In the genomic region with DNA sequence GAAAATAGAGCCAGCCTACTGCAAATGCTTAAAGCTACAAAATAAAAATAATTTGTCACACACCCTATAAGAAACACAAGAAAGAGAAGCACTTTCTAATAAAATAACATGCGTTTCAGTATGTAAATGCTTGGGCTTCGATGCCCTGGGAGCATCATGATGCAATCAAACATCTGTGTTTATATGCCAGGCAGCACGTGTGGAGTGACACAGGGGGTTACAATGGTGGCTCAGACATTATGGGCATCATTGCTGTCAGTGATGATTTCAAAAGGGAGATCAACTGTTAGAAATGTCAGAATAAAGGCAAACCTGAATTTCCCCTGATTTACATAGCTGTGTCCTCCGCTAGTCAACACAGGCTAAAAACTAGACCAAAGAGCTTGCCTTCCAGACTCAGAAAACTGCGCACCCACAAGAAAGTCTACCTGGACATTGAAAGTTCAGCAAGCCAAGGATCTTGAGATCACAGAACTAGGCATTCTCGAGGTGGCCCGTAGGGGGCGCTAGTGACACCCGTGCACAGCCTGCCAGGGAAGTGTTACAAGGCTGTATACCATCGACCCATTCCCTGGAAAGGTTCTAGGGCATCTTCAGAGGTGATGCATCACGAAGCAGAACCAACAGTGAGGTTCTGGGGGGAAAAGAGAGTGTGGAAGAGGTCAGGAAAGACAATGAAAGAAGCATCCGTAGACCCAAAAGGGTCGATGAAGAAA, we compare ENCODE assay signal across 9 mouse cellular contexts. TPM values are rescaled to one million over a fixed set of nuclear protein-coding genes. Genes with fewer than 3 reads are reported as not detected.
DNase-seq lines count a peak whose midpoint lies in the region; ATAC-seq and TF ChIP-seq lines count a peak whose summit lies in the region.
"Had no signal": no experiment of that assay in that cellular context is flagged by ENCODE, and none has a peak within 500 bp of the region (broad histone marks: within the 10 kb centered on the region; RNA-seq: fewer than 3 reads in every experiment).

No protein-coding gene starts in this region.

- no peak for TF ChIP-seq POLR2A in heart, adult 2 months (IDR thresholded peaks at IDR 0.05; ENCODE audit: insufficient read depth, low read depth, low read length)

- H3K27me3 ChIP-seq in heart, adult 2 months (ENCODE audit: control insufficient read depth, insufficient read depth, low read length) = no peaks in the 10 kb centered on the region
- no peaks in the 10 kb centered on the region for H3K27me3 ChIP-seq in heart, embryonic 12.5 days (replicated peaks)
- peaks cover 8% of the 10 kb centered on the region; the same call in 1 of the 2 replicates for H3K27me3 ChIP-seq in embryonic facial prominence, embryonic 10.5 days (replicated peaks; ENCODE audit: low read depth, poor library complexity, severe bottlenecking)
- H3K27me3 ChIP-seq: lung, embryonic 15.5 days had no signal

- TF ChIP-seq EP300 in heart, adult 2 months (IDR thresholded peaks at IDR 0.05; ENCODE audit: insufficient read depth, low read depth, low read length) = no peak

- peak; percentile 11 to 41 for DNase-seq in heart, adult 2 months
- DNase-seq in urinary bladder, postnatal 14 days (ENCODE audit: low spot score) = peak; percentile 48
- no peak for DNase-seq in urinary bladder, postnatal 4 days (ENCODE audit: low spot score in 2 of 2)
- peak; percentile 45 for DNase-seq in embryonic facial prominence, embryonic 10.5 days (ENCODE audit: low spot score)
- peak; percentile 17 to 59 for DNase-seq in spleen, postnatal 10 days (ENCODE audit: low spot score in 2 of 2)
- DNase-seq in frontal cortex, postnatal 10 days (ENCODE audit: low spot score in 2 of 2) = no peak
- no peak for DNase-seq in right cerebral cortex, postnatal 10 days (ENCODE audit: low spot score in 2 of 2)

- WGBS in heart, adult 2 months = 45% methylated on average over 13 of the region's 13 CpGs
- WGBS in heart, embryonic 12.5 days = 47% methylated on average over 13 of the region's 13 CpGs
- WGBS in embryonic facial prominence, embryonic 10.5 days = 50% methylated on average over 13 of the region's 13 CpGs

- no peak overlapping the region for H3K4me3 ChIP-seq in heart, adult 2 months
- no peak overlapping the region for H3K4me3 ChIP-seq in heart, embryonic 12.5 days
- H3K4me3 ChIP-seq in embryonic facial prominence, embryonic 10.5 days = no peak overlapping the region
- H3K4me3 ChIP-seq: lung, embryonic 15.5 days had no signal

- no peaks in the 10 kb centered on the region for H3K4me1 ChIP-seq in heart, adult 2 months (ENCODE audit: control insufficient read depth, insufficient read depth, low read length)
- no peaks in the 10 kb centered on the region for H3K4me1 ChIP-seq in heart, embryonic 12.5 days (replicated peaks)
- peaks cover 21% of the 10 kb centered on the region for H3K4me1 ChIP-seq in embryonic facial prominence, embryonic 10.5 days
- H3K4me1 ChIP-seq: lung, embryonic 15.5 days had no signal

- no peak overlapping the region for H3K27ac ChIP-seq in heart, adult 2 months
- no peak overlapping the region for H3K27ac ChIP-seq in heart, embryonic 12.5 days (ENCODE audit: poor library complexity, severe bottlenecking)
- H3K27ac ChIP-seq in embryonic facial prominence, embryonic 10.5 days (replicated peaks) = no peak overlapping the region
- H3K27ac ChIP-seq: lung, embryonic 15.5 days had no signal

- no peaks in the 10 kb centered on the region for H3K79me2 ChIP-seq in heart, adult 2 months (replicated peaks; ENCODE audit: control insufficient read depth, insufficient read depth, low read length)

- no peak for ATAC-seq in heart, embryonic 12.5 days (ENCODE audit: insufficient number of reproducible peaks, low FRiP score)

- no peaks in the 10 kb centered on the region for H3K36me3 ChIP-seq in heart, adult 2 months (ENCODE audit: control insufficient read depth, insufficient read depth, low read length)
- H3K36me3 ChIP-seq in heart, embryonic 12.5 days = no peaks in the 10 kb centered on the region
- H3K36me3 ChIP-seq in embryonic facial prominence, embryonic 10.5 days (replicated peaks) = no peaks in the 10 kb centered on the region
- H3K36me3 ChIP-seq: lung, embryonic 15.5 days had no signal

- intact Hi-C loops in heart, adult 2 months (cut with DNase I) = no loop called here

- no peak overlapping the region for H3K9ac ChIP-seq in heart, adult 2 months (ENCODE audit: low read depth, low read length)
- no peak overlapping the region for H3K9ac ChIP-seq in heart, embryonic 12.5 days
- H3K9ac ChIP-seq: lung, embryonic 15.5 days had no signal

- peak; percentile 75 for TF ChIP-seq CTCF in heart, adult 2 months (IDR thresholded peaks at IDR 0.05)

- H3K9me3 ChIP-seq in heart, embryonic 12.5 days (replicated peaks) = no peaks in the 10 kb centered on the region
- H3K9me3 ChIP-seq in embryonic facial prominence, embryonic 10.5 days = no peaks in the 10 kb centered on the region
- H3K9me3 ChIP-seq: lung, embryonic 15.5 days had no signal

- no peak overlapping the region for H3K4me2 ChIP-seq in heart, embryonic 12.5 days
- H3K4me2 ChIP-seq: lung, embryonic 15.5 days had no signal

RNA-seq across cellular contexts. Expression of a gene that starts 35.0 kb away (rescaled TPM):
- total RNA-seq in heart, adult 2 months (2021) = not detected
- polyA plus RNA-seq in heart, adult 2 months (2012; rRNA removed) = 0.04 TPM in 1 of 2 replicates, not detected in the other
- 0.80 and 1.0 TPM in 2 replicates for polyA plus RNA-seq in heart, embryonic 12.5 days (2016; fragmentation: Nextera tagmentation; extraction: Ambion mirVana)
- 0.36 and 0.52 TPM in 2 replicates for polyA plus RNA-seq in embryonic facial prominence, embryonic 10.5 days (2016; fragmentation: Nextera tagmentation; extraction: Ambion mirVana)

RNA-seq across cellular contexts. Expression of a gene that starts 39.5 kb away (rescaled TPM):
- under 1 TPM in 1 of 2 experiments, not detected in 1; 0.75 TPM for total RNA-seq in heart, adult 2 months (2021)
- 0.45 and 0.73 TPM in 2 replicates for polyA plus RNA-seq in heart, adult 2 months (2012; rRNA removed)
- 90.6 and 92.7 TPM in 2 replicates for polyA plus RNA-seq in heart, embryonic 12.5 days (2016; fragmentation: Nextera tagmentation; extraction: Ambion mirVana)
- polyA plus RNA-seq in embryonic facial prominence, embryonic 10.5 days (2016; fragmentation: Nextera tagmentation; extraction: Ambion mirVana) = 219 and 242 TPM in 2 replicates

Comparison
In these comparisons a context has a peak if more than half of its experiments do, and no peak if none do; other contexts are left out.
1. DNase-seq: peak in heart, adult 2 months (2 of 2), urinary bladder, postnatal 14 days (single experiment), embryonic facial prominence, embryonic 10.5 days (single experiment) and spleen, postnatal 10 days (2 of 2); none in urinary bladder, postnatal 4 days (0 of 2), frontal cortex, postnatal 10 days (0 of 2) and right cerebral cortex, postnatal 10 days (0 of 2).
2. RNA of a gene that starts 39.5 kb away (polyA plus RNA-seq): 219 to 242 TPM in embryonic facial prominence, embryonic 10.5 days and 90.6 to 92.7 TPM in heart, embryonic 12.5 days; 0.45 to 0.73 TPM in heart, adult 2 months; every median in the first group is over 10 times any median in the second.